Mouse (Mus musculus) adipocyte (in vitro differentiated cells): ENCODE results near the gene Anxa5.

Experiments used
- DNase-seq: peaks from one replicate; pipeline ENCODE4 v3.0.0-alpha.2; 2016; ENCODE audit warnings: low spot score

Anxa5 gene

GRCm38 (mm10) chr3:36446918-36447317, 28.8 kb downstream of the Anxa5 start:
- DNase-seq: no peak

- DNase-seq: no peak
Observed at GRCm38 (mm10) chr3:36446506-36446905, 29.2 kb downstream of the Anxa5 start.

- no peak for DNase-seq
Observed at GRCm38 (mm10) chr3:36446041-36446440, 29.7 kb downstream of the Anxa5 start.

- peak; percentile 78 for DNase-seq
Observed at GRCm38 (mm10) chr3:36442426-36442825, 33.3 kb downstream of the Anxa5 start.

- DNase-seq: no peak
Observed at GRCm38 (mm10) chr3:36440280-36440679, 35.4 kb downstream of the Anxa5 start.

GRCm38 (mm10) chr3:36430360-36430759, 45.3 kb downstream of the Anxa5 start:
- DNase-seq: no peak

- no peak for DNase-seq
Observed at GRCm38 (mm10) chr3:36427386-36427785, 48.3 kb downstream of the Anxa5 start.

GRCm38 (mm10) chr3:36409456-36409855, 66.2 kb downstream of the Anxa5 start:
- no peak for DNase-seq

GRCm38 (mm10) chr3:36406967-36407366, 68.7 kb downstream of the Anxa5 start:
- no peak for DNase-seq

- DNase-seq: peak; percentile 78
Observed at GRCm38 (mm10) chr3:36406340-36406739, 69.4 kb downstream of the Anxa5 start.

GRCm38 (mm10) chr3:36401900-36402299, 73.8 kb downstream of the Anxa5 start:
- no peak for DNase-seq

- no peak for DNase-seq
Observed at GRCm38 (mm10) chr3:36400657-36401056, 75.0 kb downstream of the Anxa5 start.
